Mouse (Mus musculus) activated CD4-positive, CD25-positive, alpha-beta regulatory T cell, adult 4 months (primary cell): ENCODE results near the gene Fyn. TPM values are rescaled to one million over a fixed set of nuclear protein-coding genes. Genes with fewer than 3 reads are reported as not detected.
A peak's percentile ranks its signal among the peaks of the same experiment; 100 is the strongest.

Source experiments
- ATAC-seq: one replicate; pipeline ENCODE4 v1.8.0; 2017
- polyA plus RNA-seq, 2 experiments: library from polyadenylated mRNA; unstranded; fragments of 100-300 nt; shearing (Covaris generic); gene quantifications; one replicate each; pipeline ENCODE4 v1.2.1; 2017

Fyn gene
- polyA plus RNA-seq, 2 experiments from 2014 or later: 78.3 to 103 TPM

- no peak for ATAC-seq
Measured at GRCm38 (mm10) chr10:39472923-39473322, 104.3 kb downstream of the Fyn start.

- ATAC-seq: peak; percentile 80
Measured at GRCm38 (mm10) chr10:39479361-39479760, 110.7 kb downstream of the Fyn start.

- peak; percentile 4 for ATAC-seq
Measured at GRCm38 (mm10) chr10:39484382-39484826, 115.7 kb downstream of the Fyn start.

- no peak for ATAC-seq
Measured at GRCm38 (mm10) chr10:39484892-39485291, 116.2 kb downstream of the Fyn start.

- no peak for ATAC-seq
Measured at GRCm38 (mm10) chr10:39485939-39486338, 117.3 kb downstream of the Fyn start.

- peak; percentile 19 for ATAC-seq
Measured at GRCm38 (mm10) chr10:39486501-39487450, 118.1 kb downstream of the Fyn start.

- peak; percentile 51 for ATAC-seq
Measured at GRCm38 (mm10) chr10:39487740-39488415, 119.2 kb downstream of the Fyn start.

- no peak for ATAC-seq
Measured at GRCm38 (mm10) chr10:39488542-39488941, 119.9 kb downstream of the Fyn start.

GRCm38 (mm10) chr10:39488956-39489355, 120.3 kb downstream of the Fyn start:
- peak; percentile 58 for ATAC-seq

GRCm38 (mm10) chr10:39490349-39491121, 121.9 kb downstream of the Fyn start:
- ATAC-seq: no peak

GRCm38 (mm10) chr10:39492146-39492545, 123.5 kb downstream of the Fyn start:
- ATAC-seq: peak; percentile 33

- no peak for ATAC-seq
Measured at GRCm38 (mm10) chr10:39493007-39493406, 124.4 kb downstream of the Fyn start.

- no peak for ATAC-seq
Measured at GRCm38 (mm10) chr10:39498641-39499040, 130.0 kb downstream of the Fyn start.

- ATAC-seq: no peak
Measured at GRCm38 (mm10) chr10:39501571-39501970, 132.9 kb downstream of the Fyn start.

GRCm38 (mm10) chr10:39501977-39502706, 133.5 kb downstream of the Fyn start:
- ATAC-seq: no peak

GRCm38 (mm10) chr10:39503331-39503730, 134.7 kb downstream of the Fyn start:
- no peak for ATAC-seq

- no peak for ATAC-seq
Measured at GRCm38 (mm10) chr10:39505007-39505406, 136.4 kb downstream of the Fyn start.

- ATAC-seq: peak; percentile 18
Measured at GRCm38 (mm10) chr10:39505621-39506020, 137.0 kb downstream of the Fyn start.

GRCm38 (mm10) chr10:39506353-39506752, 137.7 kb downstream of the Fyn start:
- no peak for ATAC-seq

GRCm38 (mm10) chr10:39506831-39507230, 138.2 kb downstream of the Fyn start:
- peak; percentile 18 for ATAC-seq

GRCm38 (mm10) chr10:39508801-39509200, 140.1 kb downstream of the Fyn start:
- ATAC-seq: no peak

- no peak for ATAC-seq
Measured at GRCm38 (mm10) chr10:39509937-39510336, 141.3 kb downstream of the Fyn start.
